Mouse (Mus musculus): ENCODE data around the gene Bex1. TPM values are rescaled to one million over a fixed set of nuclear protein-coding genes. Genes with fewer than 3 reads are reported as not detected.
A peak's percentile ranks its signal among the peaks of the same experiment; 100 is the strongest.
"Not testable (repeated sequence)": the region's sequence is repeated elsewhere in the genome, so short reads cannot be mapped to it uniquely, and the experiment has no call there.

Gene Bex1
- 100 to 1,000 TPM in 2 of 4 experiments, 10 to 100 TPM in 2; 96.6 to 118 (median 102) TPM for total RNA-seq (2022)

- not testable (repeated sequence) for DNase-seq (ENCODE audit: low spot score in 2 of 2)
Measured at GRCm38 (mm10) chrX:136214729-136215677, at the start of gene Bex1, which contains the start of gene Tceal7. Gene Bex1 (minus strand): TSS chrX:136215513. Gene Tceal7 (plus strand): TSS chrX:136214779.

- no peak for DNase-seq (ENCODE audit: low spot score in 2 of 2)
Measured at GRCm38 (mm10) chrX:136252023-136252729, 36.9 kb upstream of the Bex1 start.

- no peak for DNase-seq (ENCODE audit: low spot score in 2 of 2)
Measured at GRCm38 (mm10) chrX:136249671-136250070, 34.4 kb upstream of the Bex1 start.

- DNase-seq (ENCODE audit: low spot score in 2 of 2) = no peak
Measured at GRCm38 (mm10) chrX:136248811-136249210, 33.5 kb upstream of the Bex1 start.

- peak in 1 of 2 experiments; percentile 2 for DNase-seq (ENCODE audit: low spot score in 2 of 2)
Measured at GRCm38 (mm10) chrX:136245521-136246071, 30.3 kb upstream of the Bex1 start.

GRCm38 (mm10) chrX:136244574-136245229 lies 29.4 kb upstream of the Bex1 start, which contains the start of gene Tceal9:
Gene Tceal9 (plus strand): TSS chrX:136245079.
- peak; percentile 45 to 51 for DNase-seq (ENCODE audit: low spot score in 2 of 2)

GRCm38 (mm10) chrX:136243181-136243580 lies 27.9 kb upstream of the Bex1 start:
- DNase-seq (ENCODE audit: low spot score in 2 of 2) = no peak

GRCm38 (mm10) chrX:136238118-136238517 lies 22.8 kb upstream of the Bex1 start:
- no peak for DNase-seq (ENCODE audit: low spot score in 2 of 2)

GRCm38 (mm10) chrX:136227768-136228167 lies 12.5 kb upstream of the Bex1 start:
- DNase-seq (ENCODE audit: low spot score in 2 of 2) = no peak

GRCm38 (mm10) chrX:136223714-136224113 lies 8.4 kb upstream of the Bex1 start:
- no peak for DNase-seq (ENCODE audit: low spot score in 2 of 2)

- no peak for DNase-seq (ENCODE audit: low spot score in 2 of 2)
Measured at GRCm38 (mm10) chrX:136216303-136216702, 990 bp upstream of the Bex1 start.

- no peak for DNase-seq (ENCODE audit: low spot score in 2 of 2)
Measured at GRCm38 (mm10) chrX:136213396-136213795, 1.9 kb downstream of the Bex1 start.

- DNase-seq (ENCODE audit: low spot score in 2 of 2) = no peak
Measured at GRCm38 (mm10) chrX:136204406-136204805, 10.9 kb downstream of the Bex1 start.

GRCm38 (mm10) chrX:136203664-136204066 lies 11.6 kb downstream of the Bex1 start, which contains the start of gene Tceal5:
Gene Tceal5 (minus strand): TSS chrX:136203876.
- DNase-seq (ENCODE audit: low spot score in 2 of 2) = peak; percentile 16 to 66

GRCm38 (mm10) chrX:136203257-136203656 lies 12.1 kb downstream of the Bex1 start:
- DNase-seq (ENCODE audit: low spot score in 2 of 2) = no peak

- DNase-seq (ENCODE audit: low spot score in 2 of 2) = no peak
Measured at GRCm38 (mm10) chrX:136196873-136197272, 18.4 kb downstream of the Bex1 start.

GRCm38 (mm10) chrX:136195193-136195944 lies 19.9 kb downstream of the Bex1 start:
- no peak for DNase-seq (ENCODE audit: low spot score in 2 of 2)

GRCm38 (mm10) chrX:136183107-136183506 lies 32.2 kb downstream of the Bex1 start:
- no peak for DNase-seq (ENCODE audit: low spot score in 2 of 2)

- no peak for DNase-seq (ENCODE audit: low spot score in 2 of 2)
Measured at GRCm38 (mm10) chrX:136180897-136181553, 34.3 kb downstream of the Bex1 start.

GRCm38 (mm10) chrX:136172786-136173185 lies 42.5 kb downstream of the Bex1 start:
- DNase-seq (ENCODE audit: low spot score in 2 of 2) = no peak
